Mouse (Mus musculus): Measurements from ENCODE around the gene Lrrc3b.
A peak's percentile ranks its signal among the peaks of the same experiment; 100 is the strongest.

The Lrrc3b gene

GRCm38 (mm10) chr14:15438485-15439157, at the start of gene Lrrc3b:
Gene Lrrc3b, minus strand, starts transcription at chr14:15438987.
- peak; percentile 72 for DNase-seq (ENCODE audit: extremely low spot score)

GRCm38 (mm10) chr14:15477668-15478067, 38.9 kb upstream of the Lrrc3b start:
- no peak for DNase-seq (ENCODE audit: extremely low spot score)

- peak; percentile 47 for DNase-seq (ENCODE audit: extremely low spot score)
Measured at GRCm38 (mm10) chr14:15438096-15438484, 697 bp downstream of the Lrrc3b start.

GRCm38 (mm10) chr14:15437501-15437941, 1.3 kb downstream of the Lrrc3b start:
- DNase-seq (ENCODE audit: extremely low spot score) = peak; percentile 19

GRCm38 (mm10) chr14:15437046-15437445, 1.7 kb downstream of the Lrrc3b start:
- no peak for DNase-seq (ENCODE audit: extremely low spot score)

GRCm38 (mm10) chr14:15436586-15436985, 2.2 kb downstream of the Lrrc3b start:
- no peak for DNase-seq (ENCODE audit: extremely low spot score)

- DNase-seq (ENCODE audit: extremely low spot score) = no peak
Measured at GRCm38 (mm10) chr14:15432396-15432795, 6.4 kb downstream of the Lrrc3b start.

GRCm38 (mm10) chr14:15421624-15422023, 17.2 kb downstream of the Lrrc3b start:
- DNase-seq (ENCODE audit: extremely low spot score) = no peak

GRCm38 (mm10) chr14:15410686-15411534, 27.9 kb downstream of the Lrrc3b start:
- no peak for DNase-seq (ENCODE audit: extremely low spot score)

GRCm38 (mm10) chr14:15385536-15385935, 53.3 kb downstream of the Lrrc3b start:
- no peak for DNase-seq (ENCODE audit: extremely low spot score)

- DNase-seq (ENCODE audit: extremely low spot score) = no peak
Measured at GRCm38 (mm10) chr14:15384972-15385371, 53.8 kb downstream of the Lrrc3b start.

- no peak for DNase-seq (ENCODE audit: extremely low spot score)
Measured at GRCm38 (mm10) chr14:15384532-15384931, 54.3 kb downstream of the Lrrc3b start.

- DNase-seq (ENCODE audit: extremely low spot score) = no peak
Measured at GRCm38 (mm10) chr14:15383133-15383532, 55.7 kb downstream of the Lrrc3b start.

GRCm38 (mm10) chr14:15377368-15377767, 61.4 kb downstream of the Lrrc3b start:
- no peak for DNase-seq (ENCODE audit: extremely low spot score)

GRCm38 (mm10) chr14:15376786-15377185, 62.0 kb downstream of the Lrrc3b start:
- DNase-seq (ENCODE audit: extremely low spot score) = no peak

- DNase-seq (ENCODE audit: extremely low spot score) = no peak
Measured at GRCm38 (mm10) chr14:15374271-15374670, 64.5 kb downstream of the Lrrc3b start.

- DNase-seq (ENCODE audit: extremely low spot score) = no peak
Measured at GRCm38 (mm10) chr14:15372985-15373384, 65.8 kb downstream of the Lrrc3b start.

GRCm38 (mm10) chr14:15365045-15365444, 73.7 kb downstream of the Lrrc3b start:
- DNase-seq (ENCODE audit: extremely low spot score) = no peak

GRCm38 (mm10) chr14:15359893-15360292, 78.9 kb downstream of the Lrrc3b start:
- DNase-seq (ENCODE audit: extremely low spot score) = no peak

GRCm38 (mm10) chr14:15359134-15359533, 79.7 kb downstream of the Lrrc3b start:
- DNase-seq (ENCODE audit: extremely low spot score) = no peak

- DNase-seq (ENCODE audit: extremely low spot score) = peak; percentile 63
Measured at GRCm38 (mm10) chr14:15355512-15355911, 83.3 kb downstream of the Lrrc3b start.

GRCm38 (mm10) chr14:15354299-15354698, 84.5 kb downstream of the Lrrc3b start:
- no peak for DNase-seq (ENCODE audit: extremely low spot score)

- DNase-seq (ENCODE audit: extremely low spot score) = no peak
Measured at GRCm38 (mm10) chr14:15333130-15333529, 105.7 kb downstream of the Lrrc3b start.

All from embryo, embryonic 9.5 days (tissue).